Mouse (Mus musculus) urinary bladder, postnatal 14 days (tissue): Measurements from ENCODE around the gene Parp3.

Source experiments
- DNase-seq: peaks from one replicate; pipeline ENCODE4 v3.0.0; 2021; ENCODE audit warnings: low spot score

The Parp3 gene

DNA sequence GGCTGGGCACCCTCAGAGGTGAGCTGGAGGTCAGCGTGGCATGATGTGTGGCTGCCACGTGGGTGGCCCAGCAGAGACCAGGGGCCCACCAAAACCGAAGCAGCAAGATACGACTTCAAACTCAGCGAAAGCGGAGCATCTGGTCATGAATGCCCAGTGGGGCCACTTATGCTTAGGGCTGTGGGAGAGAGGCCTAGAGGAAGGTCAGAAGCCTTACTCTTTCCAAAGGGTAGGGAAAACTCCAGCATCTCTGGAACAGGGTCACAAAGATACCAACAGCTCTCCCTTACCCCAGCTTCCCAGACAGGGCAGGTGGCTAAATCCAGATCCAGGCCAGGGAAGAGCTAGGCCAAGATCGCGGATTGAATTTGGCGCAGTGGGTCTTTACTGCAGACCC, 19.6 kb downstream of the Parp3 start:
- no peak for DNase-seq

DNA sequence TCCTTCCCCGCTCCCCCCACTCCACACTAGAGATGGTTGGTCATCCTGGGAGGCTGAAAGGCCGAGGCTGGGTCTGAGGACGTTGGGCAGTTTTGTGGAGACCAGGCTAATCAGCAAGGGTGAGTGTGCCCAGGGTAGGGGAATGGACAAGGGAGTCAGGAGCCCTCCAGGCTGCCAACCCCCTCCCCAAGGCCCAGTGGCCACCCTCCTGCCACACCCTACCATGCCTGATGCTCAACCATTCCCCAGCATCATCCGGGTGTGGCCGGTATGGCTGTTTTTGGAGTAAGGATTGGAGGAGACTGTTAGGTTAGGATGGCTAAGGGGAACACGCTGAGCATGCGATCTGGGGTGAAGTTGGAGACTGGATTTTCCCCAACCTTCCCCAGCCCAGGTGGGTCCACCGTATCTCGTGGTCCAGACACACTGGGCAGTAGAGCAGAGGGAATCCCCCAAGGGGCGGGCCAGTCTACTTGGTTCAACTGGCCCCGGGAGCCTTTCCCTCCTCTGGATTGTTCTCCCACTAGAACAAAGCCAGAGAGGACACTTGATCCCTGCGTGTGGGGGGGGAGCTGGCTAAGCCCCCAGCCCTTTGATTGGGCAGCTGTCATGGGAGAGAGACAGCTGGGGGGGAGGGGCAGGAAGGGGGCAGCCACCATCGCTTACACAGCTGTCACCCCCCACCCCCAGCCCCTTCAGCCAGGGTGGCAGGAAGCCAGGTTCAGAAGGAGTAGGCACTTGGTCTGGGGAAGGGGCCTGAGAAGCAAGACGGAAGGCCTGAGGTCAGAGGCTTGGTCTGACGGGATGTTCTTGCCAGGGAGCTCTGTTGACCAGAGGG, 20.2 kb downstream of the Parp3 start:
- no peak for DNase-seq

- no peak for DNase-seq
These were observed 21.7 kb downstream of the Parp3 start for GRCm38 (mm10) chr9:106454888-106455681.

DNA sequence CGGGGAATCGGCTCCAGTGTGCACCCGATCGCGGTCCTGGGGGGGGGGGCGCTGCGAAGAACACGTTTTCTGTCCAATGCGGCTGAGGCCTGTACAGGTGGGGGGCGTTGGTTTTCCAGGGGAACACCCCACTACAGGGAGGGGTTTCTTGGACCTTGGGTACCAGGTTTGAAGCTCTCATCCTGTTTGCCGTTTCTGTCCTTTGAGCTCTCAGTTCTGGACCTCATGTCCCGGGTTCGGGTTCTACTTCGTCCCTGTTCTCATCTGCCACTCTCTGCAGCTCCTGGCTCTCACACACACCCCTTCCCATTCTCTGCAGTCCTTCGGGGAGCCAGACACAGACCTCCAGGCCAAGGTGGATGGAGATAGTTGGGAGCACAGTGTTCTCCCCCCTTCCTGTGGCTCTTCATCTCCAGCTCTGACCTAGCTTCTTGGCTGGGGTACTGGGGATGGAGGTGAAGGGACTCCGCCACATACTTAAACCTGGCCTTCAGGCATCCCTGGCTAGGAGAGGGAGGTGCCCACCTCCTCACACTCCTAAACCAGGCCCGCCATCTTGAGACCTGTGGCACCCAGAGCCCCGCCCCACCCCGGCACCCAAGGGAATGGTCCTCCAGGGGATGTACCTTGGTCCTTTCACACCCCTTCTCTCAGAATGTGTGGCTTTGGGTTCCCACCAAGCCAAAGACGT, 22.5 kb downstream of the Parp3 start:
- DNase-seq = no peak

DNA sequence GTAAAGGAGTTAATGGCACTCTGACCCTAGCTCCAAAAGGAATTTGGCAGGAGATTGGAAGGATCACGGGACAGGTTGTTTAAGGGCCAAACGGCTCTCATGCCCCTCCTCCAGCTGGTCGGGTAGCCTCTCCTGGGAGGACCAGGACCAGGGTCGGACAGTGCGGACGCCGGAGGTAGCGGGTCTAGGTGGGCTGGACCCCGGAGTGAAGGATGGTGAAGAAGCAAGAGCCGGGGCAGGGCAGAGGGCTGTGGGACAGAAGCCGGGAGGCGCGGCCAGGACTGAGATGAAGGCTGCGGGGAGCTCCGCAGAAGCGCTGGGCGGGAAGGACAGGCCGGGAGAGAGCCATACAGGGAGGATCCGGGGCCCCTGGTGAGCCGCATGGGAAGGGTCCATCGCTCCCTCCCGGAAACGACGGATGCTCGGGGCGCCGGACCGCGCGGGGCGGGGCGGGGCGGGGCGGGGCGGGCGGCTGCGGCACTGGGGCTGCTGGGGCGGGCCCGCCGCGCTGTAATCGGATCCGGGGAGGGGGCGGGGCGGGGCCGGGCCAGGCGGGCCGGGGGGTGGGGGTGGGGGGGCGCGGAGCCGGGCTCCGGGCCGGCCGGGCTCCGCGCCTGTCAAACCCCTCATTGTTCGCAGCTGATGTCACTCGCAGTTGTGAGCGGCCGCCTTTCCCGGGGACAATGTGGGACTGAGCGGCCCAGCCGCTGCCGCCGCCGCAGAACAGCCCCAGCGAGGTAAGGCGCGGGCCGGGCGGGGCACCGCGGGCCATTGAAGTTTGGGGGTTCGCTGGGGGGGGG, 23.3 kb downstream of the Parp3 start, which contains the start of gene Pcbp4:
TSS of gene Pcbp4 (plus strand) at position 21 of the 800 bp plus-strand sequence.
- peak; percentile 49 for DNase-seq

DNA sequence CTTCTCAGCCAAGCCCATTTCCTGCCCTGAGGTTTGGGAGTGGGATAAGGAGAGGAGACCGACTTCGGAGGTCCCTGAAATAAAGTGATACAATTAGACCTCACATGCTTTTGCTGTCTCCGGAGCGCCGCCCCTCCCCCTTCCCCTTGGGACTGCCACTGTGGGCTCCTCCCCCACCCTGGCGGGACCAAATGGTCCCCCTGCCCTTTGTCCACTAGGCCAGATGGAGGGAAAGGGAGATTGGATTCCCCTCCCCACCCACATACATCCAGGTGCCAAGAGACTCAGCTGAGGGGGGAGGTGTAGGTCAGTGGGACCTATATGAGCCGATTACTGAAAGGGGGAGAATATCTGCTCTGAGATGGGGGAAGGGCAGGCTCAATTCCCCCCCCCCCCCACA, 23.9 kb downstream of the Parp3 start:
- DNase-seq = no peak

DNA sequence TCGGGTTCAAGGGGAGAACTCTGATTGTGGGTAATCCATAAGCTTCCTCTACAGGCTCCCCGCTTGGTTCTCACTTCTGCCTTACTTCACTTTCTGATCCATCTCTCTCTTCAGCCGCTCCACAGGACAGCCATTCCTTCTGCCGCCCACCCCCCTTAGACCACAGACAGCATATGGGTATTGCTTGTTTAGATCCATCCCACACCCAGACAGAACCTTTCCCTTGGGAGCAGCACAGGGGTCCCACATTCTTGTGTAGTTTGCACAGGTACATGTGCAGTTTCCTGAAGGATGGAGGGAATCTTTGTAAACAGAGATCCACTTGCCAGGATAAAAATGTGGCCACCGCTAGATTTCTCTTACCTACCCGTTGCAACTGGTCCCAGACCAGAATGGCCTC, 24.4 kb downstream of the Parp3 start:
- no peak for DNase-seq

DNA sequence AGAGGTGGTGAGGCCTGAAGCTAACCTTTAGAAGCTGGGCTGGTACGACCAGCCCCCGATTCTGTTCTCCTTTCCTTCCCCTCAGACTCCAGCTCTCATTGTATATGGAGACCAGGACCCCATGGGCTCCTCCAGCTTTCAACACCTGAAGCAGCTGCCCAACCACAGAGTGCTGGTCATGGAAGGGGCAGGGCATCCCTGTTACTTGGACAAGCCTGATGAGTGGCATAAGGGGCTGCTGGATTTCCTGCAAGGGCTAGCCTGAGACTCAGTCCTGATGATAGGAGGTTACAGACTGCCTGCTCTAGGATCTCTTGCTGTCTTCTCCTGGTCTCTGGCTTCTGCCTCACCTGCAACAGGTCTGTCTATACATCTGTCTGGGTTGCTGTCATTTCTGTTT, 24.9 kb downstream of the Parp3 start:
- no peak for DNase-seq

GRCm38 (mm10) chr9:106451298-106451697, 25.5 kb downstream of the Parp3 start:
- no peak for DNase-seq

DNA sequence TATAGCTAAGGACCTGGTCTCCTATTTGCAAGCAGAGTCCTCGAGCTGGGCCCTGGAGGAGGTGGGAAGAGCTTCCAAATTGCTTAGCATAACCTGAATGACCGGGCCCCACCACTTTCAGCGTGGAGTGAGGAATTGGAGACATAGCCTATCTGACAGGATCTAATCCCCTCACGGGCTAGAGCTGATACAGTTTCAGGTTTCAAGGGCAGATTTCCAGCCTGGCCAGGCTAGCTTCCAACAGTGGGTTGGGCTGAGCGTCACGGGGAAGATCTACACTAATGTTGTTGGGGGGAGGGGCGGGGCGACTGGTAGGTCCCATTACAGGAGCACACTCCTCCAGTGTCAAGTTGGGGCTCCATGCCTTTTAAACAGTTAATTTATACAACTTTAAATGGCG, 26.1 kb downstream of the Parp3 start:
- DNase-seq = peak; percentile 73

DNA sequence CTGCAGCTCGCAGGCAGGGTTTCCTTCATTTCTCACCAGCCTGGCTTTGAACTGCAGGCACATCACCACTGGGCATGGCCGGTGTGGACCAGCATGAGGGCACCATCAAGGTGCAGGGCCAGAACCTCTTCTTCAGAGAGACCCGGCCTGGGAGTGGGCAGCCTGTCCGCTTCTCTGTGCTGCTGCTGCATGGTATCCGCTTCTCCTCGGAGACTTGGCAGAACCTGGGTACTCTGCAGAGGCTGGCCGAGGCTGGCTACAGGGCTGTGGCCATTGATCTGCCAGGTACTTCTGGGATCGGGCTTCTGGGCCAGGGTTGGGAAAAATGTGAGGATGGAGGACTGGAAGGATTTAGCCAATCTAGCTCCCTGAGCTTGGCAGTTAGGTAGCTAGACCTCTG, 26.8 kb downstream of the Parp3 start:
- no peak for DNase-seq

- peak; percentile 75 for DNase-seq
These were observed 28.2 kb downstream of the Parp3 start for GRCm38 (mm10) chr9:106448498-106449031.

- DNase-seq = no peak
These were observed 28.8 kb downstream of the Parp3 start for GRCm38 (mm10) chr9:106447951-106448350.

GRCm38 (mm10) chr9:106447348-106447747, 29.4 kb downstream of the Parp3 start, which contains the start of the genes Abhd14b and Abhd14a:
Abhd14b (plus strand) TSS chr9:106447459.
Abhd14a (minus strand) TSS chr9:106447678.
- DNase-seq = peak; percentile 96

DNA sequence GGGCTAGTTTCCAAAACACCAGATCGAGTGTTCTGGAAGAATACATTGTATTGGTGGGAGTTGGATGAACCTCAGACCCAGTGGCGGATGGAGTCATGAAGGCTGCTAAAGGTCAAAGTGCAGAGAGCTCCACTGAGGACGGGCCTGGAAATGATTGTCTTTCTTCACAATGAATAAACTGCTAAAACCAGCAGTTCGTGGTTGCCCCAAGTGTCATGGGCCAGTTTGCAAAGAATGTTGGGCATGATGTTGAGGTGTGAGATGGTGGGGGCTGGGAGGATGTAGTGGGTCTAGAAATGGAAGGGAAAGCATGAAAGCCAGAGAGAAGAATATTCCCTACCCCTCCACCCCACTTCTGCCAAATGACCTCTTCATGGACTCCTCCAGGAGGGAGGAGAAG, 31.9 kb downstream of the Parp3 start:
- no peak for DNase-seq

- DNase-seq = no peak
These were observed 34.1 kb downstream of the Parp3 start for GRCm38 (mm10) chr9:106442680-106443079.

GRCm38 (mm10) chr9:106436566-106436965, 40.2 kb downstream of the Parp3 start:
- no peak for DNase-seq

DNA sequence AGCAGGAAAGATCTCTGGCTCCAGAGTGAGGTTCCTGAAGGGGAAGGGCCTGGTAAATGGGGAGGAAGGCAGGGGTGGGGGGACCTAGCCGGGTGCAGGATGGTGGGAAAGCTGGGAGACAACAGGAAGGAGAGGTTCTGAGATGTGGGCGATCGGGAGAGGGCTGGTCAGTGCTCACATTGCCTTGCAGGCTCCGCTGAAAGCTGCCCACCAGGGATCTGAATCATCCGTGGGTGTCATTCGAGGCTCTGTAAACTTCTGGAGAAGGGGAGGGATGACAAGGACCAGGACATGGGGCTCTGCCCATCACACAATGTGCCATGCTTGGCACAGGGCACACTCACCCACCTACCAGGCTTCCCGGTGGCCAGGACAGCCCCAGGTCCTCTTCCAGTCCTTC, 43.4 kb downstream of the Parp3 start:
- DNase-seq = no peak

DNA sequence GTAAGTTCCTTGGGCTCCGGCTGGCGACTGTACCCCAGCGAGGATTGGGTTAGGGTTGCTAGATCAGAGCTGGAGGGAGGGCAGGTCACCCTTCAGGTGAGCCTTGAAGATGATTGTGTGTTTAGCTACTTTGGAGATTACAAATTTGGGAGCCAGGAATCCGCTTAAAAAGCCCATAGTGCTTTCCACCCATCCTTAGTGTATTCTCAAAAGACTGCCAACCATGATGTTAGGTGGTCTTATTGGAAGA, 46.8 kb downstream of the Parp3 start:
- no peak for DNase-seq

DNA sequence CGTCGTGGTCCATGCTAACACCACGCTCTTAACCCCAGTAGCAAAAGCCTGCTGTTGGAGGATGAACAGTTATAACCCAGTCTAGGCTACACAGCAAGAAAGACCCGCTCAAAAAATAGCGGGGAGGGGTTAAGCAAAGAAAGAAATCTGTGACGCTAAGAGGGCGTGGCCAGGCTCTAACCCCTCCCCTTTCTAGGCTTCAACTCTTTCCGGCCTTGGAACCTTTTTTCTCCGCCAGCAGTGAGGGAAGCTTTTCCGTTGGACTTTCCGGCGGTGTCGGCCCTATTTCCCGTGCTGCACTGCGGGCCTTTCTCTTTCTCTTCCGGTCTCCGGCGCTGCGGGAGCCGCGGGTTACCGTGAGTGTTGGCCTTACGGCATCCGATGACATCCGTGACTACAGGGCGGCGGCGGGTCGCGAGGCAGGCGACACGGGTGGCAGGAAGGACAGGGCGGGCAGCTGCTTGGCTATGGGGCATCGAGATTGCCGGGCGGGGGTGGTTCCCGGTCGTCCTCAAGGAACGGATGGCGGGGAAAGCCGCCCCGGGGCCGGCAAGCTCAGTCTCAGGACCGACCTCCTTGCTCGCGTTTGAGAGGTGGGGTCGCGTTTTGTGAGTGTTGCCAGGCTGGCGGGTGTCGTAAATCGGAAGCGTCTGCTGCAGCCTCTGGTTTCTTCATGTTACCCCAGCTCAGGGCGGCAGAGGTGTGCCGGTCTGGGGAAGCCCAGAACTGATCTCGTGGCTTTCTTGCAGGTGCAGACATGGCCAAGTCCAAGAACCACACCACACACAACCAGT, 47.3 kb downstream of the Parp3 start, which contains the start of gene Rpl29:
TSS of gene Rpl29 (plus strand) at position 234 of the 794 bp plus-strand sequence.
- DNase-seq = peak; percentile 95
